Mouse (Mus musculus) liver, adult (tissue): ENCODE measurements around the gene Rpl7l1.

Source experiments
- GATA4 ChIP-seq: IDR thresholded peaks from 2 replicates; pipeline ENCODE4 v1.6.1; 2014; ENCODE audit warnings: mild to moderate bottlenecking, low read length; ENCODE audit not compliant: insufficient replicate concordance

Rpl7l1 gene

GRCm38 (mm10) chr17:46782341-46783221 is at the start of gene Rpl7l1:
Gene Rpl7l1, minus strand, starts transcription at chr17:46782672.
- TF ChIP-seq GATA4: no peak; the same call in 1 of the 2 replicates

DNA sequence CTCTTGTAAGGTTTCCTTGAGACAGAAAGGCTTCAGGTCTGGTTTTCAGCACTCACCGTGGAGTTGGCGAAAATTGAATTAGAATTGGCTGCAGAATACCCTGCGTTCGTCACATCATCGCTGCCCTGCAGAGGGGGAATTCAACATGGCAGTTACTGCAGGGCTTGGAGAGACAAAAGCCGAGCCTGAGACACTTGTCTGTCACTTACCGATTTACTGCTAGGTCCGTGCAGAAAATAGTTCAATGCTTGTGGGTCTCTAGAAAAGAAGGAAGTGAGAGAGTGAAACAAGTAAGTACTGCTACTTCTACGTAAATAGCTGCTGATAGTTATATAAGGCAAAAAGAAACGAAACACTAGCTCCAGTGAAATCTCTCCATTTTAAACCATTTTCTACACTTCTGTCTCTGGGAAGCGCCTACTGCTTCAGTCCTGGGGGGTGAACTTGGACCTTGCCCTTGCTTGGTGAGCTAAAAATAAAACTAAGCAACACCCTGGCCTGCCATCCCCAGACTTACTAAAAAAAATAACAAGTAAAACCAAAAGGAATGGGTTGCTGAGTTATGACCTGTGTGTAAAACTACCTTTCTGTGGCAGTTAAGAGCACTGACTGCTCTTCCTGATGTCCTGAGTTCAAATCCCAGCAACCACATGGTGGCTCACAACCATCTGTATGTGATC is 47.5 kb upstream of the Rpl7l1 start:
- no peak for TF ChIP-seq GATA4

DNA sequence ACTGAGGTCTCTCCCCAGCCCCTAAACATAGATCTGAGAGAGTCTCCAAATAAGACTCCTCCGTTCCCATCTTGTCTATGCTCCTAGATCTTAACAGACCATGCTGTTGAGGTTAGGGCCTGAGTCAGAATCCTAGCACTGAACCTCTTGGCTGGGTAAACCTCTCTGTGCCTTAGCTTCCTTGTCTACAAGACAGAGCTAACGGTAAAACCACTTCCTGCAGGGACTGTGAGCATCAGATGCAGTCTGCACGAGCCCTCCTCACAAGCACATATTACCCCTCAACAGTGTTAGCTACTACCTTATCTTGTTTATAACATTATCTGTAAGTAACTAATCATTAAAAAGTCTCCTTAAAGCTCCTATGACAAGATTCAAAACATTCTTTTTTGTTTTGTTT is 46.5 kb upstream of the Rpl7l1 start:
- TF ChIP-seq GATA4: no peak

DNA sequence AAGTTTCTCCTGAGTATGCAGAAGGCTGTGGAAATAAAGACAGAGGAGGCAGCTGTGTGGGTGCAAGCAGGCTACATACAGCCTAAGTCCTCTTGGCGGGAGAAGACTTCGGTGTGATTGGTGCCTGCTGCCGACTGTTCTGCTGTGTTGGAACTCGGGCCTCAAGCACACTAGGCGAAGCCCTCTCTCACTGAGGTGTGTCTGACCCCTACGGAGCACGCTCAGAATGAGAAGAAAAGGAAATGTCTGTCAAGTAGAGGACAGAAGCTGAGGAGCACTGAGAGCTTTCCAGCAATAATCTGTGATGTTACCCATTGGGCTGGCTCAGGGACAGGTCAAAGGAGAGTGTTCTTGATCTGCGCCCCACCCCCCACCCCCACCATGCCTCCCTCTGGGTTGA is 40.6 kb upstream of the Rpl7l1 start:
- TF ChIP-seq GATA4: no peak

DNA sequence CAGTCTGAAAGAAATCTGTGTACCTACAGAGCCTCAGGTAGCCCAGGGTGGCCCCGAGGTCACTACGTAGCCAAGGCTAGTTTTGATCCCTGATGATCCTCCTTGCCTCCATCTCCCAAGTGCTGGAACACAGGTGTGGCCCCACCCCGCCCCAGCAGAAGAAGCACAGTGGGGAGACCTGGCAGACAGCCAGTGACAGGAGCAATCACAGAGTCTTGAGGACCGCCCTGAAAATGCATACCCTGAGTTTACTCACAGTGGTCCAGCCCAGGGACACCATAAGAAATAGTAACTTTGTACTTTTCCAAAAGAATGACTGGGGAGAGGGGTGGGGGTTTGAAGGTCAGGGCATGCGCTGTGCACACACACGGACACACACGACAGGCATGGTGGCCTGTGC is 38.2 kb upstream of the Rpl7l1 start:
- no peak for TF ChIP-seq GATA4

DNA sequence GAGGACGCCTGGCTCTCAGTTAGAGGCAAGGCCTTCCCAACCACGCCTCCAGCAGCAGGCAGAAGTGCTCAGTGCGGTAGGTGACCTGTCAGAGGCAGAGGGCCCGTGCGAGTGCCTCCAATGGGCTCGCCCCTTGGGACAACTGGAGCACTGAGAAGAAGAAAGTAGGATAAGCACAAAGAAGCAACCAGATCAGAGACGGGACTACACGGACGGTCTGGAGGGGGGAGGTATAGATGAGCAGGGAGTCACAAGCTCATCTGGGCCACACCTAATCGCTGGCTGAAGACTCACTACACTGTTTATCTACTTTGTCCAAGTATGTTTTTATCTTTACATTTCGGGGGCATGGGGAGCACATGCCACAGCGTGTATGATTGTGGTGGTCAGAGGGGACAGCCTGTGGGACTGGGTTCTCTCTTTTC is 35.3 kb upstream of the Rpl7l1 start:
- no peak for TF ChIP-seq GATA4

DNA sequence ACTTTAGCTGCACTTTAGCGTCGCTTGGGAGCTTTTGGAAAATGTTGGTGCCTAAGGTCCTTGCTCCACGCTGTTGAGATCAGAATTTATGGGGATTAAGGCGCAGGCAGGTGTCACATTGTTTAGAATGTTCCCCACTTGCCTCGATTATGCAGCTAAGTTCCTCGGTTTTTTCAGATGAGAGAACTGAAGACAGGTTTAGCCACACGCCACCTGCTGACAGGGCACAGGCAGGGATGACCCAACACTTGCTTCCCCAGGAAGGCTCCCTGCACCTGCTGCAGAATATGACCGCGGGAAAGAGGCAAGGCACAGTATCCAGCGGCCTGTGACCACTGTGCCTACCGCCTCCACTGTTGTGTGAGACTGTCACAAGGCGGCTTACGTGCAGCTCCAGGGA is 33.8 kb upstream of the Rpl7l1 start:
- no peak for TF ChIP-seq GATA4

DNA sequence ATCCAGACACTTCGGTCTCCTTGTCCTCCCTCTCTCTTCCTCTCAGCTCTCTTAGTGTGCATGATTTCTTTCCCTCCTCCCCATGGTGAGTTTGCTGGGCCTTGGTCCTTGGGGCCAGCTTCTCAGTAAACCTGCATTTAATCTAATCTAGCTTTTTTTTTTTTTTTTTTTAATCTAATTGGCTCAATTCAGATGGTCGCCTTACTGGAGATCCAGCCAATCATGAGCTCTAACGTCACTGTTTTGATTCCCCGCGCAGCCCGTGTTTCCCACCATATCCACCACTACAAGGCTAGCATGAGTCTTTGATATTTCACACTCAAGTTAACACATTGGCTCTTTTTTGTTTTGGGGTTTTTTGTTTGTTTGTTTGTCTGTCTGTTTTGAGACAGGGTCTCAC is 32.0 kb upstream of the Rpl7l1 start:
- TF ChIP-seq GATA4: no peak

GRCm38 (mm10) chr17:46813637-46814036 is 31.2 kb upstream of the Rpl7l1 start:
- TF ChIP-seq GATA4: no peak

DNA sequence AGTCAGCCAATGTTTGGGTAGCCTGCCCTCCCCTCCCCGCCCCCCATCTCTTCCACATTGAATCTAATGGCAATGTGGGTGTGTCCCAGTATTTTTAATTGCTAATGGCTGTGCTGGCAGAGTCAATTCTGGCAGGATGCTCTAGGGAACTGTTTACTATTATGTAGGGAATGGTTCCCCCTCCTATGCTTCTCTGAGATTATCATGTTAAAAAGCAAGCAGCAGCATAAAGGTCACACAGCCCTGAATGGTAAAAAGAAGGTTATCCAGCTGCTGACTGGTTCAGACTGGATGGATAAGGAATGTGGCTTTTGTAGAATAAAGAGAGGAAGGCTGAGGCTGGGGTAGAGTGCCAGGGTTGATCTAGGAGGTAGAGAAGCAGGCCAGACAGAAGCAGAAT is 30.0 kb upstream of the Rpl7l1 start:
- no peak for TF ChIP-seq GATA4

GRCm38 (mm10) chr17:46810672-46811071 is 28.2 kb upstream of the Rpl7l1 start:
- TF ChIP-seq GATA4: no peak

DNA sequence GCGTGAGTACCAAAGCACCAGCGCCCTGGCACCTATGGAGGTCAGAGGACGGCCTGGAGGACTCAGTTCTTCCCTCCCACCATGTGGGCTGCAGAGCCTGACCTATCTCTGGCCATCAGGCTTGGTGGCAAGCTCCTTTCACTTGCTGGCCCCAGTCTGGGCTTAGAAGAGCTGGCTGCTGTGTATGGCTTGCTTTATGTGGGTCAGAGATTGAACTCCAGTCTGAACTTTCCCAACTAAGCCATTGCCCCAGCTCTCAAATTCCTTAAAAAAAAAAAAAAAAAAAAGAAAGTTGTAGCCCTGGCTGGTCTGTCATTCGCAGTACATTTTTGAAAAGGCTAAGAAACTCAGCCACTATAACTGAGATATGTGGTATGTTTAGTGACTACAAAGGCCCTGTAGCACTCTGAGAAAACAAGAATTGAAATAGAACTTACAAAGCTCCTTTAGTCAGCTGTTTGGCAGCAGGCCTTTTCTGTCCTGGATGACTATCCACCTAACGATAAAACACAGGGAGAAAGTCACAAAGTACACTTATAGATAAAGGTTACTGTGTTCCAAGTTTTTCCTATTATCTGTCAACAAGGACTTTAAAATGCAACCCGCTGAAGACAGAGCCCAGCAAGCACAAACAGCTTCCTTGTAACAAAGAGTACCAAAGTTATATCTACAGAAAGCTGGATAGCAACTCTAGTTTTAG is 26.8 kb upstream of the Rpl7l1 start:
- no peak for TF ChIP-seq GATA4

GRCm38 (mm10) chr17:46808376-46808775 is 25.9 kb upstream of the Rpl7l1 start:
- no peak for TF ChIP-seq GATA4

GRCm38 (mm10) chr17:46801761-46802160 is 19.3 kb upstream of the Rpl7l1 start:
- no peak for TF ChIP-seq GATA4

DNA sequence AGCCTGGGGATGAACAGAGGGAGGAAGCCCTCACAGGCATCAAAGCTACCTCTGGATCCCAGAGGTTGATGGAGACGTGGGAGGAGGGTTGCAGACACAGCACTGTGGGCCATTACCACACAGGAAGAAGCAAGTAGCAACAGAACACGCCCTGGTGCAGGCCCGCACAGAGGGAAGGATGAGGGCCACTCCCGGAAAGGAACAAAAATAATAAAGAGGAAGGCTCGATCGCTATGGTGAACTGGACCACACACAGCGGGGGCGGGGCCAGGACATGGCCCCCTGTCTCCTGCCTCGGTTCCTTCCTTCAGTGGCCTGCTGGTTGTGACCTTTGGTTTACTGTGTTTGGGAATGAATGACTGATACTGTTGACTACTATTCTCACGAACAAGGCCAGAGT is 17.2 kb upstream of the Rpl7l1 start:
- TF ChIP-seq GATA4: no peak

GRCm38 (mm10) chr17:46797386-46797785 is 14.9 kb upstream of the Rpl7l1 start:
- no peak for TF ChIP-seq GATA4
